Mouse (Mus musculus) embryonic facial prominence, embryonic 14.5 days (tissue): ENCODE results near the gene Ric8b. TPM values are rescaled to one million over a fixed set of nuclear protein-coding genes. Genes with fewer than 3 reads are reported as not detected.
A peak's percentile ranks its signal among the peaks of the same experiment; 100 is the strongest.

ENCODE experiments used
- ATAC-seq: fragments of 200-750 bp; cut with Nextera tagmentation; 2 replicates; pipeline ENCODE4 v1.8.0; 2017; ENCODE audit warnings: low read depth, moderate number of reproducible peaks, moderate TSS enrichment
- DNase-seq: peaks from one replicate; pipeline ENCODE4 v3.0.0-alpha.2; 2015; ENCODE audit warnings: low spot score
- H3K27ac ChIP-seq: fragments of 300-500 bp; sonication (generic); replicated peaks from 2 replicates; pipeline ENCODE4 v1.5.1; 2014; ENCODE audit warnings: low read depth, mild to moderate bottlenecking, low read length, moderate library complexity
- H3K27me3 ChIP-seq: fragments of 300-500 bp; sonication (generic); replicated peaks from 2 replicates; pipeline ENCODE4 v1.6.1; 2014; ENCODE audit warnings: low read length; ENCODE audit not compliant: control insufficient read depth, insufficient read depth
- H3K36me3 ChIP-seq: fragments of 300-500 bp; sonication (generic); 2 replicates; pipeline ENCODE4 v1.6.1; 2014; ENCODE audit warnings: low read length, mixed read lengths; ENCODE audit not compliant: control insufficient read depth, insufficient read depth
- H3K4me1 ChIP-seq: fragments of 300-500 bp; sonication (generic); 2 replicates; pipeline ENCODE4 v1.6.1; 2014; ENCODE audit warnings: antibody characterized with exemption, low read length; ENCODE audit not compliant: control insufficient read depth, insufficient read depth
- H3K4me2 ChIP-seq: fragments of 300-500 bp; sonication (generic); 2 replicates; pipeline ENCODE4 v1.6.1; 2014; ENCODE audit warnings: low read depth, mild to moderate bottlenecking, low read length, moderate library complexity, mixed read lengths
- H3K4me3 ChIP-seq: fragments of 300-500 bp; sonication (generic); 2 replicates; pipeline ENCODE4 v1.5.1; 2014; ENCODE audit warnings: low read depth, mild to moderate bottlenecking, low read length
- H3K9ac ChIP-seq: fragments of 300-500 bp; sonication (generic); 2 replicates; pipeline ENCODE4 v1.6.1; 2014; ENCODE audit warnings: low read depth, mild to moderate bottlenecking, low read length, moderate library complexity, mixed read lengths
- H3K9me3 ChIP-seq: fragments of 300-500 bp; sonication (generic); 2 replicates; pipeline ENCODE4 v1.6.1; 2016; ENCODE audit warnings: low read length; ENCODE audit not compliant: control insufficient read depth
- WGBS: fragments of 180-500 bp; shearing (Covaris S2); extraction: QIAGEN DNeasy Blood & Tissue Kit; methylation state at CpG from one replicate; pipeline ENCODE4 v1.1.7; 2014; 5-methylcytosine and 5-hydroxymethylcytosine counted together
- polyA plus RNA-seq: library from polyadenylated mRNA; unstranded; fragments of >200 nt; fragmentation: Nextera tagmentation; extraction: Ambion mirVana; gene quantifications from 2 replicates; pipeline ENCODE4 v1.2.1, GENCODE M21; 2014

Ric8b gene
- polyA plus RNA-seq, 1 experiment from 2014 or later: 17.7 TPM

GRCm38 (mm10) chr10:85014456-85014976, 97.1 kb downstream of the Ric8b start:
- peaks cover 41% of the 10 kb centered on the region for H3K36me3 ChIP-seq
- 67% methylated on average over 9 of the region's 9 CpGs for WGBS

GRCm38 (mm10) chr10:85022647-85023312, 105.4 kb downstream of the Ric8b start:
- no peaks in the 10 kb centered on the region for H3K27me3 ChIP-seq
- no peak for ATAC-seq
- WGBS: 67% methylated on average over 11 of the region's 11 CpGs
- no peak overlapping the region for H3K4me3 ChIP-seq
- DNase-seq: no peak
- H3K9me3 ChIP-seq: no peaks in the 10 kb centered on the region
- H3K9ac ChIP-seq: no peak overlapping the region
- no peak overlapping the region for H3K4me2 ChIP-seq
- peaks cover 16% of the 10 kb centered on the region for H3K36me3 ChIP-seq
- no peaks in the 10 kb centered on the region for H3K4me1 ChIP-seq
- no peak overlapping the region for H3K27ac ChIP-seq

More at GRCm38 (mm10) chr10:85014456-85014976, 97.1 kb downstream of the Ric8b start:
- H3K9ac ChIP-seq: no peak overlapping the region
- no peak overlapping the region for H3K27ac ChIP-seq
- no peak overlapping the region for H3K4me2 ChIP-seq
- ATAC-seq (no peak), DNase-seq (no peak)
- no peaks in the 10 kb centered on the region for H3K4me1 ChIP-seq
- H3K27me3 ChIP-seq: no peaks in the 10 kb centered on the region
- H3K4me3 ChIP-seq: no peak overlapping the region
- no peaks in the 10 kb centered on the region for H3K9me3 ChIP-seq

- no peak overlapping the region for H3K4me2 ChIP-seq
- no peaks in the 10 kb centered on the region for H3K9me3 ChIP-seq
- ATAC-seq (no peak), DNase-seq (no peak)
- no peaks in the 10 kb centered on the region for H3K27me3 ChIP-seq
- no peak overlapping the region for H3K27ac ChIP-seq
- peaks cover 11% of the 10 kb centered on the region for H3K36me3 ChIP-seq
- WGBS: 70% methylated on average over 6 of the region's 6 CpGs
- H3K4me1 ChIP-seq: no peaks in the 10 kb centered on the region
- H3K4me3 ChIP-seq: no peak overlapping the region
- no peak overlapping the region for H3K9ac ChIP-seq
These were observed 105.9 kb downstream of the Ric8b start for GRCm38 (mm10) chr10:85023313-85023666.

- Histone ChIP-seq H3K9me3 (no peaks in the 10 kb centered on the region), H3K4me2 (no peak overlapping the region), H3K9ac (no peak overlapping the region), H3K4me1 (no peaks in the 10 kb centered on the region), H3K4me3 (no peak overlapping the region), H3K36me3 (no peaks in the 10 kb centered on the region), H3K27ac (no peak overlapping the region), H3K27me3 (no peaks in the 10 kb centered on the region)
- ATAC-seq: peak; percentile 93
- WGBS: 91% methylated on average over 11 of the region's 11 CpGs
- no peak for DNase-seq
These were observed 108.5 kb downstream of the Ric8b start for GRCm38 (mm10) chr10:85025799-85026424.

GRCm38 (mm10) chr10:85027619-85028175, 110.3 kb downstream of the Ric8b start:
- Histone ChIP-seq H3K36me3 (no peaks in the 10 kb centered on the region), H3K4me1 (no peaks in the 10 kb centered on the region), H3K4me3 (no peak overlapping the region), H3K9me3 (no peaks in the 10 kb centered on the region), H3K27ac (no peak overlapping the region), H3K27me3 (no peaks in the 10 kb centered on the region), H3K9ac (no peak overlapping the region), H3K4me2 (no peak overlapping the region)
- DNase-seq (no peak), ATAC-seq (no peak)
- 72% methylated on average over 10 of the region's 10 CpGs for WGBS

GRCm38 (mm10) chr10:85035131-85035725, 117.8 kb downstream of the Ric8b start:
- H3K36me3 ChIP-seq: no peaks in the 10 kb centered on the region
- H3K9me3 ChIP-seq: no peaks in the 10 kb centered on the region
- DNase-seq (peak; percentile 5), ATAC-seq (no peak)
- no peak overlapping the region for H3K4me2 ChIP-seq
- H3K27ac ChIP-seq: no peak overlapping the region
- no peak overlapping the region for H3K4me3 ChIP-seq
- H3K27me3 ChIP-seq: no peaks in the 10 kb centered on the region
- WGBS: 27% methylated on average over 8 of the region's 8 CpGs
- no peak overlapping the region for H3K9ac ChIP-seq
- H3K4me1 ChIP-seq: no peaks in the 10 kb centered on the region

GRCm38 (mm10) chr10:85038147-85038546, 120.7 kb downstream of the Ric8b start:
- Histone ChIP-seq H3K27ac (no peak overlapping the region), H3K9me3 (no peaks in the 10 kb centered on the region), H3K4me3 (no peak overlapping the region), H3K36me3 (no peaks in the 10 kb centered on the region), H3K4me2 (no peak overlapping the region), H3K4me1 (no peaks in the 10 kb centered on the region), H3K27me3 (no peaks in the 10 kb centered on the region), H3K9ac (no peak overlapping the region)
- DNase-seq: no peak
- no peak for ATAC-seq
- 61% methylated on average over 8 of the region's 10 CpGs for WGBS

- Histone ChIP-seq H3K27me3 (no peaks in the 10 kb centered on the region), H3K9me3 (no peaks in the 10 kb centered on the region), H3K36me3 (no peaks in the 10 kb centered on the region), H3K9ac (no peak overlapping the region), H3K4me2 (no peak overlapping the region), H3K27ac (no peak overlapping the region), H3K4me3 (no peak overlapping the region), H3K4me1 (no peaks in the 10 kb centered on the region)
- DNase-seq: no peak
- ATAC-seq: no peak
- 90% methylated on average over 5 of the region's 5 CpGs for WGBS
These were observed 121.4 kb downstream of the Ric8b start for GRCm38 (mm10) chr10:85038852-85039251.
